Mouse (Mus musculus) MEL (cell line): ENCODE measurements around the gene Morf4l2. TPM values are rescaled to one million over a fixed set of nuclear protein-coding genes. Genes with fewer than 3 reads are reported as not detected.

ENCODE experiments used
- DNase-seq: peaks from one replicate; pipeline ENCODE4 v3.0.0; 2011; ENCODE audit warnings: low read depth, low spot score
- H3K27ac ChIP-seq: 2 replicates; pipeline ENCODE4 v1.5.1; 2012; ENCODE audit warnings: low read depth, mild to moderate bottlenecking, control low read depth, low read length, moderate library complexity; ENCODE audit not compliant: control insufficient read depth
- H3K27me3 ChIP-seq, 2 experiments: fragments of 150-350 bp in 1 of 2; sonication (generic) in 1 of 2; 2 replicates each; pipeline ENCODE4 v1.6.1; 2012; ENCODE audit warnings: low read length in 2 of 2, mild to moderate bottlenecking in 2 of 2, improper control_type of control experiment in 1 of 2, moderate library complexity in 1 of 2; ENCODE audit not compliant: insufficient read depth in 2 of 2, control insufficient read depth in 1 of 2
- H3K36me3 ChIP-seq, 2 experiments: 2 replicates each; pipeline ENCODE4 v1.6.1; 2012 to 2014; ENCODE audit warnings: low read length in 2 of 2, improper control_type of control experiment in 1 of 2, inconsistent platforms in 1 of 2, mild to moderate bottlenecking in 1 of 2; ENCODE audit not compliant: insufficient read depth in 2 of 2, control insufficient read depth in 1 of 2
- H3K4me1 ChIP-seq, 2 experiments: fragments of 150-350 bp in 1 of 2; sonication (generic) in 1 of 2; 2 replicates each; pipeline ENCODE4 v1.6.1; 2012; ENCODE audit warnings: low read length in 2 of 2, improper control_type of control experiment in 1 of 2, mild to moderate bottlenecking in 1 of 2; ENCODE audit not compliant: insufficient read depth in 2 of 2, control insufficient read depth in 1 of 2
- H3K4me3 ChIP-seq, 2 experiments: fragments of 150-350 bp in 1 of 2; sonication (generic) in 1 of 2; 2 replicates each; pipeline ENCODE4 v1.5.1; 2012; ENCODE audit warnings: low read depth in 2 of 2, low read length in 2 of 2, mild to moderate bottlenecking in 2 of 2, moderate library complexity in 2 of 2, control low read depth in 1 of 2, improper control_type of control experiment in 1 of 2; ENCODE audit not compliant: control insufficient read depth in 1 of 2, insufficient read depth in 1 of 2
- H3K79me2 ChIP-seq: 2 replicates; pipeline ENCODE4 v1.6.1; 2012; ENCODE audit warnings: mild to moderate bottlenecking, low read length, moderate library complexity; ENCODE audit not compliant: control insufficient read depth, poor library complexity, insufficient read depth
- H3K9ac ChIP-seq: 2 replicates; pipeline ENCODE4 v1.6.1; 2012; ENCODE audit warnings: low read depth, mild to moderate bottlenecking, control low read depth, low read length, moderate library complexity; ENCODE audit not compliant: control insufficient read depth, poor library complexity, severe bottlenecking
- H3K9me3 ChIP-seq: fragments of 150-350 bp; sonication (generic); replicated peaks from 2 replicates; pipeline ENCODE4 v1.6.1; 2012; ENCODE audit warnings: mild to moderate bottlenecking, low read length, improper control_type of control experiment, moderate library complexity; ENCODE audit not compliant: insufficient read depth
- BHLHE40 ChIP-seq: IDR thresholded peaks from 2 replicates; pipeline ENCODE4 v1.6.1; 2012; ENCODE audit warnings: low read depth, mild to moderate bottlenecking, inconsistent platforms, low read length, improper control_type of control experiment, borderline replicate concordance
- CHD1 ChIP-seq: IDR thresholded peaks from 2 replicates; pipeline ENCODE4 v1.6.1; 2012; ENCODE audit warnings: low read depth, mild to moderate bottlenecking, inconsistent platforms, low read length, improper control_type of control experiment
- CTCF ChIP-seq, 3 experiments: IDR thresholded peaks in 2 of 3; conservative IDR thresholded peaks in 1 of 3; 2 replicates each; pipeline ENCODE4 v1.5.1; 2011 to 2012; ENCODE audit warnings: low read length in 3 of 3, low read depth in 2 of 3, mild to moderate bottlenecking in 2 of 3, improper control_type of control experiment in 1 of 3, inconsistent platforms in 1 of 3, mixed read lengths in 1 of 3, moderate library complexity in 1 of 3; ENCODE audit not compliant: control insufficient read depth in 1 of 3, insufficient read depth in 1 of 3, poor library complexity in 1 of 3, severe bottlenecking in 1 of 3
- E2F4 ChIP-seq: IDR thresholded peaks from 2 replicates; pipeline ENCODE4 v1.6.1; 2011; ENCODE audit warnings: low read depth, low read length, improper control_type of control experiment, borderline replicate concordance
- ELF1 ChIP-seq: IDR thresholded peaks from 2 replicates; pipeline ENCODE4 v1.6.1; 2014; ENCODE audit warnings: low read depth, mild to moderate bottlenecking, inconsistent platforms, low read length, improper control_type of control experiment, moderate library complexity
- EP300 ChIP-seq, 2 experiments: IDR thresholded peaks; 2 replicates each; pipeline ENCODE4 v1.6.1; 2011; ENCODE audit warnings: improper control_type of control experiment in 2 of 2, low read length in 2 of 2, low read depth in 1 of 2, mild to moderate bottlenecking in 1 of 2
- ETS1 ChIP-seq: IDR thresholded peaks from 2 replicates; pipeline ENCODE4 v1.6.1; 2012; ENCODE audit warnings: low read depth, mild to moderate bottlenecking, inconsistent platforms, low read length, improper control_type of control experiment, moderate library complexity
- GABPA ChIP-seq: IDR thresholded peaks from 2 replicates; pipeline ENCODE4 v1.6.1; 2012; ENCODE audit warnings: low read depth, mild to moderate bottlenecking, inconsistent platforms, low read length, improper control_type of control experiment, moderate library complexity
- HCFC1 ChIP-seq: IDR thresholded peaks from 2 replicates; pipeline ENCODE4 v1.6.1; 2012; ENCODE audit warnings: low read depth, mild to moderate bottlenecking, inconsistent platforms, low read length, improper control_type of control experiment, moderate library complexity
- MAX ChIP-seq: IDR thresholded peaks from 2 replicates; pipeline ENCODE4 v1.6.1; 2011; ENCODE audit warnings: low read length, improper control_type of control experiment
- MAZ ChIP-seq: IDR thresholded peaks from 2 replicates; pipeline ENCODE4 v1.6.1; 2012; ENCODE audit warnings: low read depth, mild to moderate bottlenecking, inconsistent platforms, low read length, improper control_type of control experiment
- MEF2A ChIP-seq: IDR thresholded peaks from 2 replicates; pipeline ENCODE4 v1.6.1; 2014; ENCODE audit warnings: low read depth, mild to moderate bottlenecking, inconsistent platforms, low read length, improper control_type of control experiment; ENCODE audit not compliant: poor library complexity, insufficient replicate concordance, severe bottlenecking; ENCODE audit errors: extremely low read depth
- MYB ChIP-seq: IDR thresholded peaks from 2 replicates; pipeline ENCODE4 v1.6.1; 2011; ENCODE audit warnings: mild to moderate bottlenecking, low read depth, low read length, improper control_type of control experiment
- NRF1 ChIP-seq: IDR thresholded peaks from 2 replicates; pipeline ENCODE4 v1.6.1; 2014; ENCODE audit warnings: low read depth, mild to moderate bottlenecking, inconsistent platforms, low read length, improper control_type of control experiment, moderate library complexity; ENCODE audit not compliant: poor library complexity, insufficient read depth, severe bottlenecking
- POLR2A ChIP-seq, 2 experiments: IDR thresholded peaks; 2 replicates each; pipeline ENCODE4 v1.6.1; 2011 to 2012; ENCODE audit warnings: low read length in 2 of 2, mild to moderate bottlenecking in 2 of 2, control low read depth in 1 of 2, improper control_type of control experiment in 1 of 2, low read depth in 1 of 2, moderate library complexity in 1 of 2; ENCODE audit not compliant: control insufficient read depth in 1 of 2, insufficient read depth in 1 of 2, poor library complexity in 1 of 2
- POLR2AphosphoS2 ChIP-seq: IDR thresholded peaks from 2 replicates; pipeline ENCODE4 v1.6.1; 2011; ENCODE audit warnings: low read length, improper control_type of control experiment
- RCOR1 ChIP-seq: IDR thresholded peaks from 2 replicates; pipeline ENCODE4 v1.6.1; 2012; ENCODE audit warnings: low read depth, mild to moderate bottlenecking, inconsistent platforms, low read length, improper control_type of control experiment
- SIN3A ChIP-seq: IDR thresholded peaks from 2 replicates; pipeline ENCODE4 v1.6.1; 2012; ENCODE audit warnings: low read length, improper control_type of control experiment, inconsistent platforms
- SMC3 ChIP-seq: IDR thresholded peaks from 2 replicates; pipeline ENCODE4 v1.6.1; 2011; ENCODE audit warnings: low read depth, low read length, improper control_type of control experiment
- TAL1 ChIP-seq: IDR thresholded peaks from 2 replicates; pipeline ENCODE4 v1.6.1; 2012; ENCODE audit warnings: mild to moderate bottlenecking, inconsistent platforms, low read length, moderate library complexity, mixed read lengths
- TBP ChIP-seq: IDR thresholded peaks from 2 replicates; pipeline ENCODE4 v1.8.0; 2011; ENCODE audit warnings: low read depth, low read length, improper control_type of control experiment
- UBTF ChIP-seq: IDR thresholded peaks from 2 replicates; pipeline ENCODE4 v1.6.1; 2012; ENCODE audit warnings: low read depth, mild to moderate bottlenecking, inconsistent platforms, low read length, improper control_type of control experiment, moderate library complexity, borderline replicate concordance; ENCODE audit not compliant: insufficient read depth
- USF1 ChIP-seq: IDR thresholded peaks from 2 replicates; pipeline ENCODE4 v1.6.1; 2014; ENCODE audit warnings: low read depth, mild to moderate bottlenecking, inconsistent platforms, low read length, improper control_type of control experiment, moderate library complexity
- USF2 ChIP-seq, 2 experiments: IDR thresholded peaks; 2 replicates each; pipeline ENCODE4 v1.6.1; 2011 to 2012; ENCODE audit warnings: improper control_type of control experiment in 2 of 2, low read length in 2 of 2, borderline replicate concordance in 1 of 2, inconsistent platforms in 1 of 2, low read depth in 1 of 2, mild to moderate bottlenecking in 1 of 2; ENCODE audit not compliant: insufficient read depth in 1 of 2
- ZC3H11A ChIP-seq: IDR thresholded peaks from 2 replicates; pipeline ENCODE4 v1.6.1; 2012; ENCODE audit warnings: low read depth, mild to moderate bottlenecking, inconsistent platforms, low read length, improper control_type of control experiment
- ZKSCAN1 ChIP-seq: IDR thresholded peaks from 2 replicates; pipeline ENCODE4 v1.6.1; 2012; ENCODE audit warnings: low read depth, mild to moderate bottlenecking, inconsistent platforms, low read length, improper control_type of control experiment, moderate library complexity
- ZNF384 ChIP-seq: IDR thresholded peaks from 2 replicates; pipeline ENCODE4 v1.6.1; 2012; ENCODE audit warnings: low read depth, mild to moderate bottlenecking, inconsistent platforms, low read length, improper control_type of control experiment
- polyA plus RNA-seq, 2 experiments: library from polyadenylated mRNA; stranded (reverse) in 1 of 2; unstranded in 1 of 2; fragments of >175 nt in 1 of 2; fragments of >200 nt in 1 of 2; gene quantifications; 2 replicates each; pipeline versions ENCODE4 v1.2.1 to v1.2.4; 2012; ENCODE audit warnings: low replicate concordance in 2 of 2, low read depth in 1 of 2; ENCODE audit not compliant: insufficient read length in 2 of 2, insufficient read depth in 1 of 2, missing spikeins in 1 of 2
- total RNA-seq: library from RNA; depleted of rRNA; stranded (reverse); fragments of 300-350 nt; gene quantifications from 2 replicates; pipeline ENCODE4 v1.2.3, GENCODE M21; 2012

Morf4l2 gene
- total and polyA plus RNA-seq, 3 experiments: 617 to 921 TPM; not detected in 1

GRCm38 (mm10) chrX:136755464-136755863 is 12.0 kb upstream of the Morf4l2 start:
- Histone ChIP-seq H3K27me3 (no peaks in the 10 kb centered on the region), H3K4me1 (no peaks in the 10 kb centered on the region), H3K4me3 (no peak overlapping the region), H3K27ac (no peak overlapping the region), H3K36me3 (no peaks in the 10 kb centered on the region; a peak in 1 of 4 replicates), H3K9me3 (no peaks in the 10 kb centered on the region), H3K9ac (no peak overlapping the region), H3K79me2 (no peaks in the 10 kb centered on the region)
- no peak for DNase-seq
- TF ChIP-seq TAL1 (no peak), CHD1 (no peak), POLR2A (IDR thresholded peaks at IDR 0.05; ENCODE audit: control insufficient read depth in 1 of 2, insufficient read depth in 1 of 2, low read depth in 1 of 2, low read length in 2 of 2, poor library complexity in 1 of 2) (no peak), EP300 (IDR thresholded peaks at IDR 0.05; ENCODE audit: low read depth in 1 of 2, low read length in 2 of 2) (no peak), MAX (no peak), MAZ (no peak), GABPA (no peak), E2F4 (no peak), MYB (no peak), CTCF (IDR thresholded peaks at IDR 0.05 in 2 of 3, conservative IDR thresholded peaks at IDR 0.05 in 1 of 3; ENCODE audit: control insufficient read depth in 1 of 3, insufficient read depth in 1 of 3, low read depth in 2 of 3, low read length in 3 of 3, poor library complexity in 1 of 3, severe bottlenecking in 1 of 3) (no peak), ZNF384 (no peak)

- Histone ChIP-seq H3K36me3 (peaks cover 0 to 5% of the 10 kb centered on the region in 2 experiments; a peak in 2 of 4 replicates), H3K79me2 (no peaks in the 10 kb centered on the region), H3K9ac (no peak overlapping the region), H3K27me3 (no peaks in the 10 kb centered on the region), H3K4me3 (no peak overlapping the region), H3K4me1 (no peaks in the 10 kb centered on the region), H3K27ac (no peak overlapping the region), H3K9me3 (no peaks in the 10 kb centered on the region)
- no peak for DNase-seq
- TF ChIP-seq RCOR1 (no peak), SMC3 (no peak), ELF1 (no peak), SIN3A (no peak), POLR2AphosphoS2 (no peak), TBP (no peak), ETS1 (no peak), ZKSCAN1 (no peak), USF1 (no peak), CTCF (IDR thresholded peaks at IDR 0.05 in 2 of 3, conservative IDR thresholded peaks at IDR 0.05 in 1 of 3; ENCODE audit: control insufficient read depth in 1 of 3, insufficient read depth in 1 of 3, low read depth in 2 of 3, low read length in 3 of 3, poor library complexity in 1 of 3, severe bottlenecking in 1 of 3) (no peak), MAX (no peak), GABPA (no peak), NRF1 (no peak), BHLHE40 (no peak), USF2 (IDR thresholded peaks at IDR 0.05; ENCODE audit: borderline replicate concordance in 1 of 2, insufficient read depth in 1 of 2, low read depth in 1 of 2, low read length in 2 of 2) (no peak), UBTF (no peak), MEF2A (no peak), HCFC1 (no peak), ZC3H11A (no peak), EP300 (IDR thresholded peaks at IDR 0.05; ENCODE audit: low read depth in 1 of 2, low read length in 2 of 2) (no peak)
These were observed 5.8 kb upstream of the Morf4l2 start for GRCm38 (mm10) chrX:136749329-136749728.
